Mouse (Mus musculus) CH12F3 (cell line): Measurements from ENCODE around the gene Mrpl34.
"Not testable (repeated sequence)": the region's sequence is repeated elsewhere in the genome, so short reads cannot be mapped to it uniquely, and the experiment has no call there.

Source experiments
- in situ Hi-C: fragments of 300-500 bp; cut with MboI; formaldehyde crosslinking; loops from 2 replicates; pipeline ENCODE4 v1.14.3; 2020; ENCODE audit warnings: low sequenced_read_pairs

The Mrpl34 gene

DNA sequence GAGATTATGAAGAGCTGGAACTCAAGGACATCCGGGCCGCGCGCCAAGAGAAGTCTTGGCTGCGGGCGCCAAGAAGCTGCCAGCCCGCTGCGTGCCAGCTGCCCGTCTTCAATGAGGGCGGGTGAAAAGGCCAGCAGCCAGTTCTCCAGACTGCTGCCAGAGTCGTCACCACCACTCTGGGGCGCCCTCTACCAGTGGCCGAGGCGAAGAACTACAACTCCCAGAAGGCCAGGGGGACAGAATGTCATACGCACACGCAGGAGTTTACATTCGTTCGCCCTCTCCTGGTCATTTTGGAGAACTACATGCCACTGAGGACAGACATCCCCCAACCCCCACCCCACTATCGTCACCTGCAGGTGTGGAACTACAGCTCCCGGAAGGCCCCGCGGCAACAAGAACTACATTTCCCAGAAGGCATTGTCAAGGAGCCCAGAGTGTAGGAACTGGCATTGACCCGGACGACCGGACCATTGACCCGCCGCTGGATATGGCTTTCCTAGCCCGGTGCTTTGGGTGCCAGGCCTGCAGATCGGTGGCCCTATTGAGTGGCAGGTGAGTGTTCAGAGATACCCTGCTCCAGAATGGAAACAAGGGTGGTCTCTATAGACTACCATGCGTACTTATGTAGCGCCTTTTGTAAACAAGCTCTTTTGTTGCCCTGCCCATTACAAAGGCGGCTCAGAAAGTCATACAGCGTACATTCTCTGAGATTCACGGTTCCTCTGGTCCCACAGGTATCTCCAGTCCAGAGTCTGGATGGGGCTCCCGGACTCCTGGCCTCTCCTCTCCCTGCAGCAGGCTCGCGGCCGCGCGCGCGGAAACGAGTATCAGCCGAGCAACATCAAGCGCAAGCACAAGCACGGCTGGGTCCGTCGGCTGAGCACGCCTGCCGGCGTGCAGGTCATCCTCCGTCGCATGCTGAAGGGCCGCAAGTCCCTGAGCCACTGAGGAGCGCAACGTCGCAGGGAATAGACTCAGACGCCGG lies at the start of gene Mrpl34:
Mrpl34 (plus strand) TSS at position 447 of the 988 bp plus-strand sequence.
- in situ Hi-C loops, result no loop called here

- in situ Hi-C loops, result no loop called here
Measured at GRCm38 (mm10) chr8:71422121-71422520, 42.6 kb upstream of the Mrpl34 start.

- in situ Hi-C loops, result not testable (repeated sequence)
Measured at GRCm38 (mm10) chr8:71432935-71433334, 31.8 kb upstream of the Mrpl34 start.

- in situ Hi-C loops, result no loop called here
Measured at GRCm38 (mm10) chr8:71437041-71437440, 27.7 kb upstream of the Mrpl34 start.

DNA sequence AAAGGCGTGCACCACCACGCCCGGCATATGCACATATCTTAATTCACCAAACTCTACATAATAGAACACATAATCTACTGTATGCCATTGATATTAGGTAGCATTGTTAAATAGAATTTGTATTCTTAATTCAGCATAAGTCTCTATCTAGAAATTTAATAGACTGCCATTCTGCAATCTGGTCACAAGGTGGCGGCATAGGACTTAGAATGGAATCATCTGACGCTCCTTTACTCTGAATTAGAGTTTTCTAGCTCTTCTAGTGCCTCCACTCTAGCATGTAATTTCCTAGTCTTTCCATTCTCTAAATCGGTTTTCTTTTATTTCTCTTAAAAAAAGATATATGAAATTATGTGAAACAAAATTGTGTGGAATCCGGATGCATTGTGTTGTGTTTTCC lies 23.4 kb upstream of the Mrpl34 start:
- in situ Hi-C loops, result no loop called here

- in situ Hi-C loops, result no loop called here
Measured at GRCm38 (mm10) chr8:71445096-71445495, 19.7 kb upstream of the Mrpl34 start.

DNA sequence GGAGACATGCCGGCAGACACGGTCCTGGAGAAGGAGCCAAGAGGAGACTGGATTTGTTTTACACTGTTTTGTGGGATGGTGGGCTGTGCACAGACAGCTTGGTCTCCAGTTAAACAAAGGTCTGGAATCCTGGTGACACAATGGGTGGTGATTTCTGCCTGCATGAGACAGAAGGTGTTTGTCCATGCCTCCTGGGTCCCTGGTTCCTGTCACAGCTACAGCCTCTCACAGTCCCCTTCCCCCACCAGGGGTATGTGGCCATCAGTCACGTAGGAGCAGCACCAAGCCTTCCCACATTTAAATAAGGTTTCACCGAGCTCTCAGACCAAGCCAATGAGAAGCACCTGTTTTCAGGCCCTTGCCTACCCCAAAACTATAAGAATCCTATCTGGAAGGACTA lies 13.4 kb upstream of the Mrpl34 start:
- in situ Hi-C loops, result no loop called here

- in situ Hi-C loops, result no loop called here
Measured at GRCm38 (mm10) chr8:71451777-71452176, 13.0 kb upstream of the Mrpl34 start.

DNA sequence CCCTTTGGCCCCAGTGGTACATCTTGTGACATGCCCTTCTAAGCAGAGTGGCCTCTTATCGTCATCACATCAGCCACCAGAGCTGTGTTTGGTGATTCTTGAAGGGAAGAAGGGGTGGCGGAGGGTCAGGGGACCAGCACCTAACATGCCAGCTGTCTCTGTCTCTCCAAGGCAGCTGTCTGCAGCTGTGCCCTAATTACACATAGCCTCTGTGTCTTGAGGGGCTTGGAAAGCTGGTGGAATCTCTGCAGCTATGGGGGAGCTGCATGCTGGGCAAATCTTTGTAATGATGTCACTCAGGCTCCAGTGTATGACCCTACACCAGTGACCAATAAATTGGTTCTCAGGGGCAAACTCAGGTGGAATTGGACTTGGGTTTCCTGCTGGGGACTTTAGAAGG lies 12.1 kb upstream of the Mrpl34 start:
- in situ Hi-C loops, result no loop called here

- in situ Hi-C loops, result no loop called here
Measured at GRCm38 (mm10) chr8:71454668-71455067, 10.1 kb upstream of the Mrpl34 start.

DNA sequence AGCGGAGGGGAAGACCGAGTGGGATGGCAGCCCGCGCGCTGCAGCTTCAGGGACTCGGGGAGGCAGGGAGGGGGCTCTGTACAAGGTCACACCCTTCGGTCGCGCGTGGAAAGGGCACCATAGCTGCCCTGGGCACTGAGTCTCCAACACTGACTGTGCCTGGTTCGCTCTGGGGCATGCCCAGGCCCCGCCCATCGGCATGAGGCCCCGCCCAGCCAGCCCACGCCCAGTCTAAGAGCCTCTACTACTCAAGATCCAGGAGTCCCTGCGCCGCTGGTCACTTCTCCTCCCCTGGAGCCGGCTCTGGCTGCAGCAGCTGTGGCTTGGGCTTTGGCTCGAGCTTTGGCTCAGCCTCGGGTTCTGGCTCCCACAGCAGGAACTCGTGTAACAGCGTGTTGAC lies 7.9 kb upstream of the Mrpl34 start:
- in situ Hi-C loops, result no loop called here

DNA sequence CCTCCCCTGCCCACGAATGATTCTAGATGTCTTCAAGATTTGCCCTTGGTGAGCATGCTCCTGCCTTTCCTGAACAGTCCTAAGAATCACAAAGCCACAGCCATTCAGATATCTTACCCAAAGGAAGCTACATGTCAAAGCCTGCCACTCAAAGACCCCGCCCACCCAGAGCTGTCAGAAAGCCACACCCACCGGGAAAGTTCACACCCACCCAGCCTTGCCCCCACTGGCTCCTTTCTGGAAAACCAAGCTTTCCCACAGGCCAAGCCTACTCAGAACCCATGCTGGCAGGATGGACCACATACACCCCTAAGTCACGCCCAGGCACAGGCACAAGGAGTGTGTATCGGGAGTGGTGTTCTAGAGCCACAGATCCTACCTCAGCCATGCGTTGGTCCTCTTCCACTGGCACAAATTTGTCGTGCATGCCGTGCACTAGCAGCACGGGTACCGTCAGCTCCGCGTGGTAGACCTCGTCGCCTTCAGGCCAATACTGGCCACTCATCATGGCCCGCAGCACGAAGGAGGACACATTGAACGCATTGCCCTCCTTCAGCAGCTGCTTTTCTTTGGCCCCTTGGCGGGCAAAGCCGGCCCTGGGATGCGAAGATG lies 7.0 kb upstream of the Mrpl34 start:
- in situ Hi-C loops, result no loop called here

DNA sequence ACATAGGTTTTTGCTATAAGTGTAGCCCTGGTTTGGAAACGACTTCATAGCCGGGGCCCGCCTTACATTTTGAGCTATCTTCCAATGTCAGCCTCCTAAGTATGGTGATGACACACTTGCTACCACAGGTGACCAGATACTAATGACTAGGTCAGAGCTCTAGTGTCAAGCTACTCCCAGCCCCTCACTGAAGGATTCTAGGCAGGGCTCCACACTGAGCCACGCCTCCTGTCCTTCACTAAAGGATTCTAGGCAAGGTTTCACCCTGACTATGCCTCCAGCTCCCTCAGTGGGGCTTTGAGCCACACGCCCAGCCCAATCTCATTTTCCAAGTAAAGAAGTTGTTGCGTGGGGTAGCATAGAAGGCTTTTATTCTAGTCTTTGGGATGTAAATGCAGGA lies 4.0 kb upstream of the Mrpl34 start:
- in situ Hi-C loops, result no loop called here

- in situ Hi-C loops, result no loop called here
Measured at GRCm38 (mm10) chr8:71461152-71461840, 3.5 kb upstream of the Mrpl34 start.

DNA sequence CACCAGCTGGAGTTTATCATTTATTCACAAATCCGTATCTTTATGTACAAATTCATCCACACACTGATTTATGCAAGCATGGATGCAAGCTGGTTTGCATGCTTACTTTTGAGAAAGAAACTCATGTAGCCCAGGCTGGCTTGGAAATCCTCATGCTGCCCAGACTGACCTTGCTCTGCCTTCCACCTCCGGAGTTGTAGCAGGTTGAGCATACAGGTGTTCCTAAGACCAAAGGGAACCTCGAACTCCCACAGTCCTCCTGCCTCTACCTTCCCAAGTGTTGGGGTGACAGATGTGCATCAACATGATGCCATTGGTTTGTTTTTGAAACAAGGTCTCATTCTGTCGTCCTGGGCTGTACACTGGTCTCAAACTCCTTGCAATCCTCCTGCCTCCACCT lies 2.6 kb upstream of the Mrpl34 start:
- in situ Hi-C loops, result no loop called here

- in situ Hi-C loops, result no loop called here
Measured at GRCm38 (mm10) chr8:71462786-71463185, 2.0 kb upstream of the Mrpl34 start.

- in situ Hi-C loops, result no loop called here
Measured at GRCm38 (mm10) chr8:71463188-71464033, 1.3 kb upstream of the Mrpl34 start, which contains the start of gene Abhd8. TSS of gene Abhd8 (minus strand) at chr8:71463655.

GRCm38 (mm10) chr8:71465733-71466132 lies 974 bp downstream of the Mrpl34 start:
- in situ Hi-C loops, result no loop called here

GRCm38 (mm10) chr8:71466198-71466597 lies 1.4 kb downstream of the Mrpl34 start:
- in situ Hi-C loops, result no loop called here

DNA sequence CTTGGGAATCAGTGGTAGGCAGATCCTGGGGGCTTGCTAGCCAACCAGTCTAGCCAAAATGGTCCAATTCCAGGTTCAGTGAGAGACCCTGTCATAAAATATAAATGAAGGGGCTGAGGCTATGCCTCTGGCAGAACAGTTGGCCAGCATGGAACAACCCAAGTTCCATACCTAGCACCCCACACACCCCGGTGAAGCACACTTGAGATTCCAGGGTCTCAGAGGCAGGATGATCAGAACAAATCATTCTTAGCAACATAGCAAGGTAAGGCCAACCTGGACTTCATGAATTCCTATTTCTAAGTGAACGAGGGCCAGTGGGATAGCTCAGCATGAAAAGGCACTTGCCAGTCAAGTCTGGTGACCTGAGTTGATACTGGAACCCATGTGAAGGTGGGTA lies 2.4 kb downstream of the Mrpl34 start:
- in situ Hi-C loops, result no loop called here

DNA sequence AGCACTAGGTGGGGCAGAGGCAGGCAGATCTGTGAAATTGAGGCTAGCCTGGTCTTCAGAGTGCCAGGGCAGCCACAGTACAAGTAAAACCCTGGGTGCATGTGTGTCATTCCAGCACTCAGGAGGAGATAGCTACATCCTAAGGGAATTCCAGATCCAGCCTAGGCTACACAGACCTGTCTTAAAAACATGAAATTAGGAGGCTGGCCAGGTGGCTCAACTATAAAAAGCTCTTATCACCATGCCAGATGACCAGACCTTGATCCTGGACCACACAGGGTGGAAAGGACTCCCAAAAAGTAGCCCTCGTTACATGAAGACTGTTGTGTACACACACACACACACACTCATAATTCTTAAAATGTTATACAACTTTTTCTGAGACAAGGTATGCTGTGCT lies 3.2 kb downstream of the Mrpl34 start:
- in situ Hi-C loops, result no loop called here
